Mouse (Mus musculus) ES-Bruce4 (cell line): ENCODE results near the gene Gba.

Experiments used
- CTCF ChIP-seq: IDR thresholded peaks from one replicate; pipeline ENCODE4 v1.8.1; 2011; ENCODE audit warnings: low read depth, low read length
- POLR2A ChIP-seq: IDR thresholded peaks from one replicate; pipeline ENCODE4 v1.8.1; 2011; ENCODE audit warnings: low read length; ENCODE audit not compliant: insufficient read depth

GRCm38 (mm10) chr3:89209731-89210130 is 7.0 kb downstream of the Gba start:
- TF ChIP-seq POLR2A, result no peak
- no peak for TF ChIP-seq CTCF
